Mouse (Mus musculus): ENCODE results near the gene Dynll1. TPM values are rescaled to one million over a fixed set of nuclear protein-coding genes. Genes with fewer than 3 reads are reported as not detected.
A peak's percentile ranks its signal among the peaks of the same experiment; 100 is the strongest.

Dynll1 gene
- total and polyA plus RNA-seq, 3 experiments, result 561 to 740 (median 736) TPM

GRCm38 (mm10) chr5:115272812-115273548 is 27.8 kb downstream of the Dynll1 start, which contains the start of gene Rnf10 (continued):
- TF ChIP-seq BHLHE40 (IDR thresholded peaks at IDR 0.05; ENCODE audit: borderline replicate concordance, low read depth, low read length), result no peak
- no peak for TF ChIP-seq EP300 (IDR thresholded peaks at IDR 0.05; ENCODE audit: low read depth in 1 of 2, low read length in 2 of 2)
- TF ChIP-seq SMC3 (IDR thresholded peaks at IDR 0.05; ENCODE audit: low read depth, low read length), result no peak

- no peak for TF ChIP-seq TAL1 (IDR thresholded peaks at IDR 0.05; ENCODE audit: low read length)
- no peak for TF ChIP-seq ELF1 (IDR thresholded peaks at IDR 0.05; ENCODE audit: low read depth, low read length)
- no peak for TF ChIP-seq NELFE (IDR thresholded peaks at IDR 0.05; ENCODE audit: low read depth, low read length)
- TF ChIP-seq ZNF384 (IDR thresholded peaks at IDR 0.05; ENCODE audit: low read depth, low read length), result no peak
- no peak for TF ChIP-seq TBP (IDR thresholded peaks at IDR 0.05; ENCODE audit: low read depth, low read length)
- 0 out of 2 replicates have a peak, but pooled peaks have one; percentile 55 for TF ChIP-seq UBTF (IDR thresholded peaks at IDR 0.05; ENCODE audit: borderline replicate concordance, insufficient read depth, low read depth, low read length)
- TF ChIP-seq ZMIZ1 (IDR thresholded peaks at IDR 0.05; ENCODE audit: low read depth, low read length), result no peak
- TF ChIP-seq E2F4 (IDR thresholded peaks at IDR 0.05; ENCODE audit: borderline replicate concordance, low read depth, low read length), result no peak
- no peak for TF ChIP-seq USF1 (IDR thresholded peaks at IDR 0.05; ENCODE audit: low read depth, low read length)
- no peak; the same call in none of the 2 replicates for TF ChIP-seq CHD1 (IDR thresholded peaks at IDR 0.05; ENCODE audit: low read depth, low read length)
- TF ChIP-seq MAZ (IDR thresholded peaks at IDR 0.05; ENCODE audit: low read depth, low read length), result 0 out of 2 replicates have a peak, but pooled peaks have one; percentile 56
- no peak for TF ChIP-seq POLR2AphosphoS2 (IDR thresholded peaks at IDR 0.05; ENCODE audit: low read length)
- Histone ChIP-seq H3K4me3 (ENCODE audit: control insufficient read depth in 1 of 2, insufficient read depth in 1 of 2, low read depth in 2 of 2, low read length in 2 of 2) (peak overlapping the region; percentile 84 to 92), H3K27me3 (ENCODE audit: control insufficient read depth in 1 of 2, insufficient read depth in 2 of 2, low read length in 2 of 2) (no peaks in the 10 kb centered on the region), H3K79me2 (ENCODE audit: control insufficient read depth, insufficient read depth, low read length, poor library complexity) (peaks cover 40% of the 10 kb centered on the region), H3K9ac (ENCODE audit: control insufficient read depth, low read depth, low read length, poor library complexity, severe bottlenecking) (peak overlapping the region; percentile 95), H3K4me1 (ENCODE audit: control insufficient read depth in 1 of 2, insufficient read depth in 2 of 2, low read length in 2 of 2) (peaks cover 12 to 33% of the 10 kb centered on the region in 2 experiments), H3K9me3 (replicated peaks; ENCODE audit: insufficient read depth, low read length) (no peaks in the 10 kb centered on the region), H3K36me3 (ENCODE audit: control insufficient read depth in 1 of 2, insufficient read depth in 2 of 2, low read length in 2 of 2) (peaks cover 6 to 31% of the 10 kb centered on the region in 2 experiments; a peak in 3 of 4 replicates), H3K27ac (ENCODE audit: control insufficient read depth, low read depth, low read length) (peak overlapping the region; percentile 46; the same call in 1 of the 2 replicates)
- DNase-seq (ENCODE audit: low read depth, low spot score), result peak; percentile 60
These were observed 28.6 kb downstream of the Dynll1 start for GRCm38 (mm10) chr5:115271931-115272811.

Measured in MEL (cell line).